Mouse (Mus musculus) heart, postnatal 4 days (tissue): ENCODE measurements around the gene Snap23. TPM values are rescaled to one million over a fixed set of nuclear protein-coding genes. Genes with fewer than 3 reads are reported as not detected.
"Not testable (repeated sequence)": the region's sequence is repeated elsewhere in the genome, so short reads cannot be mapped to it uniquely, and the experiment has no call there.

ENCODE experiments used
- DNase-seq: peaks from one replicate; pipeline ENCODE4 v3.0.0; 2021
- total RNA-seq, 2 experiments: library from RNA; stranded (reverse); gene quantifications; 2 replicates each; pipeline ENCODE4 v1.2.3; 2021

Gene Snap23
- 10 to 100 TPM; 41.5 to 47.7 TPM for total RNA-seq

GRCm38 (mm10) chr2:120566886-120567797, at the start of gene Snap23:
TSS of gene Snap23 (plus strand) at chr2:120567671.
- DNase-seq = peak; percentile 96

DNA sequence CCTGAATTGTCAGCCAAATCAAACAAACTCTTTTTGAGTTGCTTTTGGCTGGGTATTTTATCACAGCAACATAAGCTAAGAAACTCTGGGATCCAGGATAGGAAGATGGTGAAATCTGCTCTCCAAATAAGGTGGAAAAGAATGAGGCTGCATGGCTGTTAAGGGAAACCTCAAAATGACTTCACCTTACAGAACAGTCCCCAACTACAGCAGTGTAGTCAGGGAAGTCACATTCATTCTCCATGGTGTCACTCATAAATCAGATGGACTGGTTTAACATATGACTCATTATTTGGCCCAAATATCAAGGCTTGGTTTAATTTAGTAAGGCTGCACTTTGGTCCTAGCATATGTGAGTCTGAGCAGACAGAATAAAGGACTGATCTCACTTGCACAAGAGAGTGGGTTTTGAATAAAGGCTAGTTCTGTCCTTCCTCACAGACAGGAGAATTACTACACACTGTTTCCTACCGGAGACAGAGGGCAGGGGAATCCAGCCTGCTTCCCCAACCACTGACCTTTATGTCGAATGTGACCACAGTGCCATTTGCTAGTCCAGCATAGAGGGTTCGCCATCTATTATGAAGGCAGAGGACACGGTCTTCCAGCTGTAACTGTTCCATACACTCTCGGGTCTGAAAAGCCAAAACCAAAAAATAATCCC, 48.8 kb upstream of the Snap23 start:
- no peak for DNase-seq

GRCm38 (mm10) chr2:120526771-120527170, 40.7 kb upstream of the Snap23 start:
- no peak for DNase-seq

- no peak for DNase-seq
Observed at GRCm38 (mm10) chr2:120529531-120529930, 37.9 kb upstream of the Snap23 start.

DNA sequence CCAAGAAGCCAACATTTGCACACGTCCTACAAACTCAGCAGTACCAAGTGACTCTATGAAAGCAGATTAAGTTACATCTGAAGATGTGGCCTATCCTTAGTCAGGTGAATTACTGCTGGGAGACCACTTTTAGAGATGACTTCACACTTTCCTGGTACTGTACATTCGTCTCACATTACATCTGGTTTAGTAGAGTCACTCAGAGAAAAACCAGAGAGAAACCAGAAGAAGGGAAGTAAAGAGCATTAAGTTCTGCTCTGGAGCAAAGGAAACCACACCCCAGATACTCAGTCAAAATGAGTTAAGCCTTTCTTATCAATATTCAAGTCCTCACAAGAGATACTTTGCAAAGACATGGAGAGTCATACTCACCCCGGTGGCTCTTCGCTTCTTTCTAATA, 36.2 kb upstream of the Snap23 start:
- no peak for DNase-seq

DNA sequence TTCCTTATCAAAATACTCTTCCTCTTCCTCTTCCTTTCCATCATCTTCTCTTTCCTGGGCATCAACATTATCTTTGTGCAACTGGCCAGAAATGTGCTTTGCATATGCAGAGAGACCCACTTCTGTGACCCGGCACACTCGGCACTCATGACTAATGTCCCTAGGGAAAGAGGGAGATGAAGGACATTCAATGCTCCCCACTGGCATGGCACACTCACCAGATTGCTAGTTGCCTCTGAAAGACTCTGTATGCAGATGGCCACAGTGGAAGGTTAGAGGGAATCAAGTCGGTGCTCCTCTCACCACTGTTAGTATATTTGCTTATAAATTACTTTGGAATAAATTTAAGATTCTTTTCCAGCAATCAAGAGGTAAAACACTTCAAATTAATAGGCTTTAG, 28.1 kb upstream of the Snap23 start:
- peak; percentile 23 for DNase-seq

GRCm38 (mm10) chr2:120539778-120540208, 27.7 kb upstream of the Snap23 start:
- DNase-seq = peak; percentile 88

- DNase-seq = no peak
Observed at GRCm38 (mm10) chr2:120544732-120545131, 22.7 kb upstream of the Snap23 start.

DNA sequence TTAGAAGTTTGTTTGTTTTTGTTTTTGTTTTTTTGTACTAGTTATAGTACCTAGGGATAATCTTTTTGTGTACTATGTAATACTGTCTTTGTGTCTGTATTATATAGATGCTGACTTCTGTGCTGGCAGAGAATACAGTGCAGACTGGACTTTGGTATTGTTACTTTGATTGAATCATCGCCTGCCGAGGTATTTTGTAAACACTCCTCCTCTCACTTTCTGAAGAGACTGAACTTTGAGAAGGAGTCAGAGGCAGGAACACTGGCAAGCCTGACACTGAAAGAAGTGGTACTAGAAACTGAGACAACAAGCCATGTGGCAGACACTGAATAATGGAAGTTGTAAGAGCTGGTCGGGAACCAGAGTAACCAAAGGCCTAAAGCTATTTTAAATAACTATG, 10.6 kb upstream of the Snap23 start:
- DNase-seq = no peak

DNA sequence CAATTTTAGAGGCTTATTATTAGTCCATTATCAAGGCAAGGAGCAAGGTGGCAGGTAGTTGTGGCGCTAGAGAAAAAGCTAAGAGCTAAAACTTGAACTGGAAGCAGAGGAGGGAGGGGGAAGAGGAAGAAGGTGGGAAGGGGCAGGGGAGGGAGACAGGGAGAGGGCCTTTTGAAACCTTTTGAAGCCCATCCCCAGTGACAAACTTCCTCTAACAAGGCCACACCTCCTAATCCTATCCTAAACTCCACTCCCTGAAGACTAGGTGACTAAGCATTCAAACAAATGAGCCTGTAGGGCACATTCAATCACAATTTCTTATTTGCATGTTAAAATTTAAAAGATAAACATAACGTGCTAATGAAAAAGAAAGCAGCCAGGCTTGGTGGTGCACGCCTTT, 8.7 kb upstream of the Snap23 start:
- no peak for DNase-seq

DNA sequence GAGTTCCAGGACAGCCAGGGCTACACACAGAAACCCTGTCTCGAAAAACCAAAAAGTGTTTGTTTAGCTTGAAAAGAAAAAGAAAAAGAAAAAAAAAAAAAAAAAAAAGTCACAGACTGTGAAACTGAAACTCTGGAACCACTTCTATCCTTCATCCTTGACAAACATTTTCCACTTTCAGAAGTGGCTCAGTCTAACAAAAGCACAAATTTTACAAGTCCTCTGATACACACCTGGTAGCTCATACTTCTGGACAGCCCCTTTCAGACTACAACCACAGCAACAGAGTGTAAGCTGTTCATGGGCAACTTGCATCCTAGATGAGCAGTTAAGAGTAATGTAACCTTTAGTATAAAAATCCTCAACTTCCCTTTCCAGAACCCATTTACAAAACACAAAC, 5.9 kb upstream of the Snap23 start:
- DNase-seq = no peak

- DNase-seq = no peak
Observed at GRCm38 (mm10) chr2:120562859-120563234, 4.6 kb upstream of the Snap23 start.

GRCm38 (mm10) chr2:120563235-120563990, 4.1 kb upstream of the Snap23 start, which contains the start of gene Zfp106:
TSS of gene Zfp106 (minus strand) at chr2:120563843.
- DNase-seq = peak; percentile 88

DNA sequence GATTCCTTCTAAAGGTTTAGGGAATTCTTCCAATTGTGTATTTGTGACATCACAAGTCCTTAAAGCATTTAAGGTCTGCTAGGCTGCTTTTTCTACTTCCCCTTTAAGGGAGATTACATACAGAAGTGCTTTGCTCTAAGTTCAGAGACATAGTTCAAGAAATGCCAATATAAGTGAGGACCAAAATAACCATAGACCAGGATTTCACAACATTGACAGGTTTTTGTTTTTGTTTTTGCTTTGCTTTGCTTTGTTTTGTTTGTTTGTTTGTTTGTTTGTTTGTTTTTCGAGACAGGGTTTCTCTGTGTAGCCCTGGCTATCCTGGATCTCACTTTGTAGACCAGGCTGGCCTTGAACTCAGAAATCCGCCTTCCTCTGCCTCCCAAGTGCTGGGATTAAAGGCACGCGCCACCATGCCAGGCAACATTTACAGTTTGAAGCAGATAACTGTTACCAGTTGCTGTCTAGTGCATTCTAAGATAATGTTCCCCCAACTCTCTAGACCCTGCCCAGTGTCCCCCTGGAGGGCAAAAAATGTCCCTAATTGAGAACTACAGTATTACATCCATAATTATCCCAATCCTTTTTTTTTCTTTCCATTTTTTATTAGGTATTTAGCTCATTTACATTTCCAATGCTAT, 2.8 kb upstream of the Snap23 start:
- DNase-seq = not testable (repeated sequence)

DNA sequence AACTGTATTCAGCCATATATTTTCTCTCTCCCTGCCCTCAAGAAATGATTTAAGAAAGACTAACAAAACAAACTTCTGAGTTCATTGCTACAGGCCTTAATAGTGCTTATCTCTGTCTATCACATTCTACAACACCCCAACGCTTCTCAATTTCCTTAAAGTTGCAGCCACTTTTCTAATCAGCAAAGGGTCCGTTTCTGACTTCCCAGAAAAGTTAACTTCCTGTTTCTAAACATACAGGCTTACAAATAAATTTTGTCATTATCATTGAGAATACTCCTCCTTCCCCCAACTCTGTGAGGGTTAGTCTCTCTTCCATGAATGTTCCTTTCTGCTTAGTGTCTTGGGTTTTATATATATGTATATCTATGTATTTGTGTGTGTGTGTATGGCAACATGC, 2.1 kb upstream of the Snap23 start:
- no peak for DNase-seq

- no peak for DNase-seq
Observed at GRCm38 (mm10) chr2:120567798-120568320, 388 bp downstream of the Snap23 start.

DNA sequence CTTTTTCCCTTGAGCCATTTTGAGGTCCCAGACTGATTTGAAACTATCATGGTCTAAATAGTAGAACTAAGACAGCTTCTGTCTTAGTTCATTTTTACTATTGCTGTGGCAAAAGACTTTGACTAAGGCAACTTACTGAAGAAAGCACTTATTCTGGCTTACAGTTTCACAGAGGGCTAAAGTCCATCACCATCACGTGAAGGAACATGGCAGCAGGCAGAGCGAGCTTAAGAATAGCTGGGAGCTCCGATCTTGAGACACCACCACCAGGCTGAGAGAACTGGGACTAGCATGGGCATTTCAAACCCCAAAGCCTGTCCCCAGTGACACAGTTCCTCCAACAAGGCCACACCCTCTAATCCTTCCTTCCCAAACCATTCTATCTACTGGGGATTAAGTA, 3.6 kb downstream of the Snap23 start:
- no peak for DNase-seq

DNA sequence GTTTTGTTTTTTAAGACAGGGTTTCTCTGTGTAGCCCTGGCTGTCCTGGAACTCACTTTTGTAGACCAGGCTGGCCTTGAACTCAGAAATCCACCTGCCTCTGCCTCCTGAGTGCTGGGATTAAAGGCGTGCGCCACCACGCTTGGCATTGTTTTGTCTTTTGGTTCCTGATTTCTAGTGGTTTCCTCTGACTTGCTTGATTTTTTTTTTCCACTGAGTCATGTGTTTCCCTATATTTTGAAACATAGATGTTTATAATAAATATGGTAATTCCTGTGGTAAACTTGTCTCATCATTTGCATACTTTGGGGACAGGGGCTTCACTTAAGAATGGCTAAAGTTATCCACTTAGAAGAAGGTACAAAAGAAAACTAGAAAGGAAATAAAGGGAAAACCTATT, 4.7 kb downstream of the Snap23 start:
- DNase-seq = not testable (repeated sequence)

DNA sequence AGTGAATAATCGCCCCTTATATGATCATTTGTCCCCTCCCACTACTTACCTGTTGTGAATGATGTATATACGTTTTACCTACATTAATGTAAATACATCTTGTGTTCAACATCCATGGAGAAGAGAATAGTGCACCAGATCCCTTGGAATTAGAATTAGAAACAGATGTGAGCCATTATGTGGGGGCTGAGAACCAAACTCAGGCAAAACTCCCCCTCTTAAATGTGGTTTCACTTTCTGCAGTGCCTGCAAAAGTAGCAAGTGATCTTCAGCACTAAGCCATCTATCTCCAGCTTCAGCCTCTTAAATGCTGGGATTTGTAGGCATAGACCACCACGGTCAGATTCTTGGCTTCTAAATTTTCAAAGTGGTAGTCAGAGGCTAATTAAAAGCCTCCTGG, 7.7 kb downstream of the Snap23 start:
- no peak for DNase-seq

GRCm38 (mm10) chr2:120575978-120576377, 8.5 kb downstream of the Snap23 start:
- DNase-seq = no peak

- DNase-seq = no peak
Observed at GRCm38 (mm10) chr2:120577799-120578198, 10.3 kb downstream of the Snap23 start.

- DNase-seq = no peak
Observed at GRCm38 (mm10) chr2:120578286-120578685, 10.8 kb downstream of the Snap23 start.
